Mouse (Mus musculus): Measurements from ENCODE around the gene Klhl2. TPM values are rescaled to one million over a fixed set of nuclear protein-coding genes. Genes with fewer than 3 reads are reported as not detected.

Klhl2 gene
- polyA plus RNA-seq, 1 experiment from 2014 or later: 18.1 TPM

- Histone ChIP-seq H3K4me1 (replicated peaks; ENCODE audit: control insufficient read depth, insufficient read depth, low read length) (no peaks in the 10 kb centered on the region), H3K9ac (ENCODE audit: low read length) (no peak overlapping the region), H3K27me3 (replicated peaks; ENCODE audit: control insufficient read depth, insufficient read depth, low read length) (no peaks in the 10 kb centered on the region), H3K9me3 (ENCODE audit: control insufficient read depth, low read length) (no peaks in the 10 kb centered on the region), H3K36me3 (ENCODE audit: control insufficient read depth, insufficient read depth, low read length) (peaks cover 35% of the 10 kb centered on the region), H3K4me3 (ENCODE audit: low read depth, low read length) (no peak overlapping the region), H3K4me2 (ENCODE audit: low read length) (no peak overlapping the region), H3K27ac (ENCODE audit: low read depth) (no peak overlapping the region)
- ATAC-seq (replicated peaks; ENCODE audit: low FRiP score, low TSS enrichment, low read depth) (no peak), DNase-seq (ENCODE audit: low spot score) (no peak)
- WGBS: 89% methylated on average over 10 of the region's 10 CpGs
These were observed 22.5 kb downstream of the Klhl2 start for GRCm38 (mm10) chr8:64827356-64827755.

- Histone ChIP-seq H3K4me2 (ENCODE audit: low read length) (no peak overlapping the region), H3K27me3 (replicated peaks; ENCODE audit: control insufficient read depth, insufficient read depth, low read length) (no peaks in the 10 kb centered on the region), H3K4me3 (ENCODE audit: low read depth, low read length) (no peak overlapping the region), H3K9me3 (ENCODE audit: control insufficient read depth, low read length) (no peaks in the 10 kb centered on the region), H3K4me1 (replicated peaks; ENCODE audit: control insufficient read depth, insufficient read depth, low read length) (no peaks in the 10 kb centered on the region), H3K27ac (ENCODE audit: low read depth) (no peak overlapping the region), H3K9ac (ENCODE audit: low read length) (no peak overlapping the region), H3K36me3 (ENCODE audit: control insufficient read depth, insufficient read depth, low read length) (peaks cover 28% of the 10 kb centered on the region)
- ATAC-seq (replicated peaks; ENCODE audit: low FRiP score, low TSS enrichment, low read depth) (0 out of 2 replicates have a peak, but pooled peaks have one; percentile 65), DNase-seq (ENCODE audit: low spot score) (no peak)
- 62% methylated on average over 8 of the region's 8 CpGs for WGBS
These were observed 23.4 kb downstream of the Klhl2 start for GRCm38 (mm10) chr8:64826461-64826860.

GRCm38 (mm10) chr8:64823905-64824304, 25.9 kb downstream of the Klhl2 start:
- ATAC-seq (replicated peaks; ENCODE audit: low FRiP score, low TSS enrichment, low read depth) (no peak), DNase-seq (ENCODE audit: low spot score) (no peak)
- WGBS: 83% methylated on average over 11 of the region's 11 CpGs

GRCm38 (mm10) chr8:64820940-64821339, 28.9 kb downstream of the Klhl2 start:
- Histone ChIP-seq H3K9ac (ENCODE audit: low read length) (no peak overlapping the region), H3K27ac (ENCODE audit: low read depth) (no peak overlapping the region), H3K27me3 (replicated peaks; ENCODE audit: control insufficient read depth, insufficient read depth, low read length) (no peaks in the 10 kb centered on the region), H3K4me1 (replicated peaks; ENCODE audit: control insufficient read depth, insufficient read depth, low read length) (no peaks in the 10 kb centered on the region), H3K4me2 (ENCODE audit: low read length) (no peak overlapping the region), H3K36me3 (ENCODE audit: control insufficient read depth, insufficient read depth, low read length) (peaks cover 8% of the 10 kb centered on the region; the same call in 1 of the 2 replicates), H3K4me3 (ENCODE audit: low read depth, low read length) (no peak overlapping the region), H3K9me3 (ENCODE audit: control insufficient read depth, low read length) (no peaks in the 10 kb centered on the region)
- WGBS: 89% methylated on average over 4 of the region's 4 CpGs
- ATAC-seq (replicated peaks; ENCODE audit: low FRiP score, low TSS enrichment, low read depth) (no peak), DNase-seq (ENCODE audit: low spot score) (no peak)

More at GRCm38 (mm10) chr8:64823905-64824304, 25.9 kb downstream of the Klhl2 start:
- Histone ChIP-seq H3K9ac (ENCODE audit: low read length) (no peak overlapping the region), H3K4me3 (ENCODE audit: low read depth, low read length) (no peak overlapping the region), H3K4me2 (ENCODE audit: low read length) (no peak overlapping the region), H3K27me3 (replicated peaks; ENCODE audit: control insufficient read depth, insufficient read depth, low read length) (no peaks in the 10 kb centered on the region), H3K27ac (ENCODE audit: low read depth) (no peak overlapping the region), H3K4me1 (replicated peaks; ENCODE audit: control insufficient read depth, insufficient read depth, low read length) (no peaks in the 10 kb centered on the region), H3K36me3 (ENCODE audit: control insufficient read depth, insufficient read depth, low read length) (peaks cover 19% of the 10 kb centered on the region; the same call in 1 of the 2 replicates), H3K9me3 (ENCODE audit: control insufficient read depth, low read length) (no peaks in the 10 kb centered on the region)

- no peak overlapping the region for H3K4me3 ChIP-seq (ENCODE audit: low read depth, low read length)
- H3K9me3 ChIP-seq (ENCODE audit: control insufficient read depth, low read length): no peaks in the 10 kb centered on the region
- no peak overlapping the region for H3K4me2 ChIP-seq (ENCODE audit: low read length)
- ATAC-seq (replicated peaks; ENCODE audit: low FRiP score, low TSS enrichment, low read depth) (no peak), DNase-seq (ENCODE audit: low spot score) (no peak)
- peaks cover 7% of the 10 kb centered on the region; the same call in 1 of the 2 replicates for H3K36me3 ChIP-seq (ENCODE audit: control insufficient read depth, insufficient read depth, low read length)
- no peaks in the 10 kb centered on the region for H3K27me3 ChIP-seq (replicated peaks; ENCODE audit: control insufficient read depth, insufficient read depth, low read length)
- 98% methylated on average over 9 of the region's 9 CpGs for WGBS
- H3K4me1 ChIP-seq (replicated peaks; ENCODE audit: control insufficient read depth, insufficient read depth, low read length): no peaks in the 10 kb centered on the region; the same call in 1 of the 2 replicates
- H3K9ac ChIP-seq (ENCODE audit: low read length): no peak overlapping the region
- no peak overlapping the region for H3K27ac ChIP-seq (ENCODE audit: low read depth)
These were observed 38.0 kb downstream of the Klhl2 start for GRCm38 (mm10) chr8:64811790-64812189.

GRCm38 (mm10) chr8:64811083-64811482, 38.7 kb downstream of the Klhl2 start:
- no peak for ATAC-seq (replicated peaks; ENCODE audit: low FRiP score, low TSS enrichment, low read depth)
- H3K4me3 ChIP-seq (ENCODE audit: low read depth, low read length): no peak overlapping the region

GRCm38 (mm10) chr8:64806558-64806957, 43.3 kb downstream of the Klhl2 start:
- no peak overlapping the region for H3K4me2 ChIP-seq (ENCODE audit: low read length)
- H3K4me1 ChIP-seq (replicated peaks; ENCODE audit: control insufficient read depth, insufficient read depth, low read length): no peaks in the 10 kb centered on the region; the same call in 1 of the 2 replicates
- WGBS: 93% methylated on average over 3 of the region's 3 CpGs
- H3K4me3 ChIP-seq (ENCODE audit: low read depth, low read length): no peak overlapping the region
- no peaks in the 10 kb centered on the region for H3K9me3 ChIP-seq (ENCODE audit: control insufficient read depth, low read length)
- H3K36me3 ChIP-seq (ENCODE audit: control insufficient read depth, insufficient read depth, low read length): peaks cover 7% of the 10 kb centered on the region; the same call in 1 of the 2 replicates
- H3K27me3 ChIP-seq (replicated peaks; ENCODE audit: control insufficient read depth, insufficient read depth, low read length): no peaks in the 10 kb centered on the region
- no peak overlapping the region for H3K9ac ChIP-seq (ENCODE audit: low read length)
- DNase-seq (ENCODE audit: low spot score): no peak
- ATAC-seq (replicated peaks; ENCODE audit: low FRiP score, low TSS enrichment, low read depth): no peak
- H3K27ac ChIP-seq (ENCODE audit: low read depth): no peak overlapping the region

More at GRCm38 (mm10) chr8:64811083-64811482, 38.7 kb downstream of the Klhl2 start:
- Histone ChIP-seq H3K36me3 (ENCODE audit: control insufficient read depth, insufficient read depth, low read length) (peaks cover 7% of the 10 kb centered on the region; the same call in 1 of the 2 replicates), H3K4me2 (ENCODE audit: low read length) (no peak overlapping the region), H3K9ac (ENCODE audit: low read length) (no peak overlapping the region), H3K27me3 (replicated peaks; ENCODE audit: control insufficient read depth, insufficient read depth, low read length) (no peaks in the 10 kb centered on the region), H3K9me3 (ENCODE audit: control insufficient read depth, low read length) (no peaks in the 10 kb centered on the region), H3K27ac (ENCODE audit: low read depth) (no peak overlapping the region), H3K4me1 (replicated peaks; ENCODE audit: control insufficient read depth, insufficient read depth, low read length) (no peaks in the 10 kb centered on the region; the same call in 1 of the 2 replicates)
- DNase-seq (ENCODE audit: low spot score): no peak
- WGBS: 92% methylated on average over 4 of the region's 4 CpGs

GRCm38 (mm10) chr8:64804971-64805370, 44.8 kb downstream of the Klhl2 start:
- ATAC-seq (replicated peaks; ENCODE audit: low FRiP score, low TSS enrichment, low read depth): no peak
- Histone ChIP-seq H3K4me2 (ENCODE audit: low read length) (no peak overlapping the region), H3K27ac (ENCODE audit: low read depth) (no peak overlapping the region), H3K4me1 (replicated peaks; ENCODE audit: control insufficient read depth, insufficient read depth, low read length) (no peaks in the 10 kb centered on the region; the same call in 1 of the 2 replicates), H3K9me3 (ENCODE audit: control insufficient read depth, low read length) (no peaks in the 10 kb centered on the region), H3K36me3 (ENCODE audit: control insufficient read depth, insufficient read depth, low read length) (no peaks in the 10 kb centered on the region), H3K27me3 (replicated peaks; ENCODE audit: control insufficient read depth, insufficient read depth, low read length) (no peaks in the 10 kb centered on the region), H3K4me3 (ENCODE audit: low read depth, low read length) (no peak overlapping the region), H3K9ac (ENCODE audit: low read length) (no peak overlapping the region)
- no peak for DNase-seq (ENCODE audit: low spot score)
- 76% methylated on average over 4 of the region's 4 CpGs for WGBS

GRCm38 (mm10) chr8:64799306-64799705, 50.5 kb downstream of the Klhl2 start:
- Histone ChIP-seq H3K4me3 (ENCODE audit: low read depth, low read length) (no peak overlapping the region), H3K4me2 (ENCODE audit: low read length) (no peak overlapping the region), H3K36me3 (ENCODE audit: control insufficient read depth, insufficient read depth, low read length) (no peaks in the 10 kb centered on the region), H3K4me1 (replicated peaks; ENCODE audit: control insufficient read depth, insufficient read depth, low read length) (no peaks in the 10 kb centered on the region), H3K9me3 (ENCODE audit: control insufficient read depth, low read length) (no peaks in the 10 kb centered on the region), H3K9ac (ENCODE audit: low read length) (no peak overlapping the region), H3K27ac (ENCODE audit: low read depth) (no peak overlapping the region), H3K27me3 (replicated peaks; ENCODE audit: control insufficient read depth, insufficient read depth, low read length) (no peaks in the 10 kb centered on the region)
- DNase-seq (ENCODE audit: low spot score): no peak
- WGBS: 80% methylated on average over 8 of the region's 8 CpGs
- no peak for ATAC-seq (replicated peaks; ENCODE audit: low FRiP score, low TSS enrichment, low read depth)
